Mouse (Mus musculus) embryo, embryonic 11.5 days (tissue): Measurements from ENCODE around the gene Rilpl1.
"Not testable (repeated sequence)": the region's sequence is repeated elsewhere in the genome, so short reads cannot be mapped to it uniquely, and the experiment has no call there.

ENCODE experiments used
- DNase-seq: peaks from one replicate; pipeline ENCODE4 v3.0.0-alpha.2; 2012; ENCODE audit warnings: low read depth, low spot score

The Rilpl1 gene

DNA sequence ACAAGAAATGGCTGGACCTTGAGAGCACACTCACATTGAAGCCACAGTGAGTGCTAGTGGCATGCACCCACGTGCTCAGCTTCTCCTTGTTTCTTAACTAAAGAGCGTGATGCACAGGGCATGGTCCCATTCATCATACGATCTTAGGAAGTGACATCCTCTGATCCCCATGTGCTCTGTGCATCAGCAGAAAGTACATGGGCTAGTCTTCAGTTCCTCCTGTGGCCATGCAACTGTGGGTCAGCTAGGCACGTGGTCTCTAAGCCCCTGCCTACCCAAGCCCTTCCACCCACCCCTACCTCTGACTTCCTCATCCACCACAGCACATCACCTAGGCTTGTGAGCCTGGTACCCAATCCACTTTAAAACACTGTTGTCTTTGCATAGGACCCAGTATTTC lies 38.6 kb downstream of the Rilpl1 start:
- DNase-seq = no peak

DNA sequence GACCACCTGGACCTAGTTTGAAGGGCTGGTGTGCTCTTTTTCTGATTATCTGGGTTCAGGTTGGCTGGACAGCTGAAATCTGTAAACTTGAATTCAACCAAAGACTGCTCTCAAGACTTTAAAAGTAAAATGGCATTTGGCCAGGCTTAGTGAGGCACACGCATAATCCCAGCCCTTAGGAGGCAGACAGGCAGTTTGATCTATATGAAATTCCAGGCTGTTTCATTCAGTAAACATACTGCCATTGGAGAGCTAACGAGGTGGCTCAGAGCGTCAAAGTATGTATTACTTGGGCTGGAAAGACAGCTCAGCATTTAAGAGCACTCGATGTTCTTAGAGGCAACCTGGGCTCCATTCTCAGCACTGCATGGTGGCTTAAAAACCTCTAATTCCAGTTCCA lies 39.5 kb downstream of the Rilpl1 start:
- no peak for DNase-seq

DNA sequence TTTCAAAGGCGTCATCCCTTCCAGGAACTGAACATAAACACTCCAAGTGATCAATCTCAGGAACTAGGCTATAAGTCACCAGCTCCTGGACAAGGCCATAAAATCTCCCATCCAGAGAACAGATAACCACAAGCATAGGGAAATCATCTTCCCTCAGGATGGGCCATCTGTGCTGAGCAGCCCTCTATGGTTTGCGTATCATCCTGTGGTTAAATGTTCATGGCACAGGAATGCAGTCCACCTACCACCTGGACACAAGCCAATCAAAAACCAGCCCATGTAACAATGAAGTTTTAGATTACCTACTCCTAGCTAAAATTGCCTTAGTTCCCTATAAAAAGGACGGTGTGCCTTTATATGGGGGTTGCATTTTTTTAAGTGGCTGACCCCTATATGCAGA lies 42.3 kb downstream of the Rilpl1 start:
- DNase-seq = no peak

GRCm38 (mm10) chr5:124485654-124486053 lies 45.5 kb downstream of the Rilpl1 start:
- no peak for DNase-seq

DNA sequence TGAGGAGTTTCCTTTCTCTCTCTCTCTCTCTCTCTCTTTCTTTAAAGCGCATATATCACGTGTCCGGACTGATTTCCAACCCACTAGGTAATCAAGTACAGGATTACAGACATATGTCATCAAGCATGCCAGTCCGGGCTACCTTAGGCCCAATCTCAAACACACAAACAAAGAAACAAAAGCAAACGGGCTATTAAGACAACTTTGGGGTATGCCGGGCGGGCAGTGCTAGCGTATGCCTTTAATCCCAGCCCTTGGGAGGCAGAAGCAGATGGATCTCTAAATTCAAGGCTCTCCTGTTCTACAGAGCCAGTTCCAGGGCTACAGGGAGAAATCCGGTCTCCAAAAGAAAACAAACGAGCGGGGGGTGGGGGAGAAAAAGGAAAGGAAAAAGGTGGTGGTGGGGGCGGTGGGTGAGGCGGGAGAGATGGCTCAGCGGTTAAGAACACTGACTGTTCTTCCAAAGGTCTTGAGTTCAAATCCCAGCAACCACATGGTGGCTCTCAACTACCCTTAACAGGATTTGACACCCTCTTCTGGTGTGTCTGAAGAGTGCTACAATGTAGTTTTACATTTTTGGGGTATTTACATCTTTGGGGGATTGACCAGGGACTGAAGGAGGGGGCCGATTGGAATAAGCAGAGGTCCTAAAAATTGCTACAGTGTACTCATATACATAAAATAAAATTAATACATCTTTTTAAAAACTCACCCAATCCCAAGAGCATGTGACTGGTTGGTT lies 47.4 kb downstream of the Rilpl1 start:
- no peak for DNase-seq

GRCm38 (mm10) chr5:124482966-124483654 lies 48.1 kb downstream of the Rilpl1 start, which contains the start of gene Snrnp35:
Snrnp35 (plus strand) TSS chr5:124483134.
- peak; percentile 88 for DNase-seq

- DNase-seq = no peak
Measured at GRCm38 (mm10) chr5:124482436-124482965, 48.7 kb downstream of the Rilpl1 start.

DNA sequence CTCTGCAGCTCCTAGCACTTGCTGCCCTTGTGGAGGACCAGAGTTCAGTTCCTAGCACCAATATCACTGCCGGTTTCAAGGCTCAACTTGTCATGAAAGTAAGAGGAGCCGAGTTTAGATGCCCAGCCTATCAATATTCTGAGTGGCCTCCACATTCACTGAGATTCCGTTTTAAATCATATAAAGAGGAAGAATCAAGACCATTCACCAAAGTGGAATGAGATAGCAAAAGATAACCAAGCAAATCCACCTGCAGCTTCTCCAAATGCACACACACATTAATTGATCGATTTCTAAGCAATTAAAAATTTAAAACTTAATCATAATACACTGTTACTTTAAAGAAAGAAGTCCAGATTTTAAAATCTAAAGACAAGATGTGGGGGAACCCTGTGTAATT lies 49.5 kb downstream of the Rilpl1 start:
- no peak for DNase-seq

DNA sequence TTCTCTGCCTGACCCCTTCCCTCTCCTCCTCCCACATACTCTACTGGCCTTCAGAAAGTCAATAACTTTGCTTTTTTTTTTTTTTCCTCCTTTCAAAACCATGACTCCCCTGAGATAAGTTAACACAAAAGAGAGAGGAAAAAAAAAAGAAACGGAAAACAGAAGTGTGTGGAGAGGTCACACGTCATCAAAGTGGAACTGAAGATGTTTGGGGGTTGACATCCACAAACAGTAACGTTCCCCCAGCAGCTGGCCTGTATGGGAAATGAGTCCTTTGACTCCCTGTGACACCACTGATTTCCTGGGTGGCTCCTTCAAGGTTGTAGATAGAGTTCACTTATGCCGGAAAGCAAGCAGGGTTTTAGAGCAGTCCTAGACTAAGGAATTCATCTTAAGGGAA lies 51.1 kb downstream of the Rilpl1 start:
- DNase-seq = no peak

DNA sequence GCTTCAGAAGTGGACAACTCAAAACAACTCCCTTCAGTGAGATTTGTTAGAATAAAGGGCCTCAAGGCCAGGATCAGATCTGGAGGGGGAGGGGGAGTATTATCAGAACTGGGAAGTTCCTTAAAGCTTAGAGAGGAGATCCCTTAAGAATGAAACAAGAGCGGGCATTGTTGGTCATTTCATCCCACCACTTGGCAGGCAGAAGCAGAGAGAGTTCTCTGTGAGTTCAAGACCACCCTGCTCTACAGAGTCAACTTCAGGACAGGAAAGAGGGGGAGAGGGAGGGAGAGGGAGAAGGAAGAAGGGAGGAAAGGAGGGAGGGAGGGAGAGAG lies 52.4 kb downstream of the Rilpl1 start:
- DNase-seq = no peak

DNA sequence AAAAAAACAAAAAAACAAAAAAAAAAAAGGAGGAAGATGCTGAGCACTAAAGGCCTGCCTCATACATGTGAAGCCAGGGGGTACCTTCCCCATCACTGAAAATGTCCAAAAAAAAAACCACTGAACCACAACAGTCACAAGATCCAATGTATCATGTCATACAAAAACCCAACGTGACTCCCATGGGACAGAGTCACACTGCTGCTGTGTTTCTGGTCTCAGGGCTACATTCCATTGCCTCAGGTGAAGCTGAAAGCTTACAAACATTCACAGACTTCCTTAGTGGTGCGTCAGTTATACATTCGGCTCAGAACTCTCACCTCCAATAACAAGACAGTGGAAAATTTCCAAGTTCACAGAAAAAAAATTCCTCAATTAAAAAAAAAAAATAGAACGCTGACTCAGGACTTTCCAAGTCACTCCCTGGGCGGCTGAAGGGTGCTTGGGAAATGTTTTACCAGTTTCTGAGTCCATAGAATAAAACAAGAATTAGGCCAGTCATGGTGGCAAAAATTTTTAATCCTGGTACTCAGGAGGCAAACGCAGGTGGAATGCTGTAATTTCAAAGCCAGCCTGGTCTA lies 60.5 kb downstream of the Rilpl1 start:
- DNase-seq = no peak

DNA sequence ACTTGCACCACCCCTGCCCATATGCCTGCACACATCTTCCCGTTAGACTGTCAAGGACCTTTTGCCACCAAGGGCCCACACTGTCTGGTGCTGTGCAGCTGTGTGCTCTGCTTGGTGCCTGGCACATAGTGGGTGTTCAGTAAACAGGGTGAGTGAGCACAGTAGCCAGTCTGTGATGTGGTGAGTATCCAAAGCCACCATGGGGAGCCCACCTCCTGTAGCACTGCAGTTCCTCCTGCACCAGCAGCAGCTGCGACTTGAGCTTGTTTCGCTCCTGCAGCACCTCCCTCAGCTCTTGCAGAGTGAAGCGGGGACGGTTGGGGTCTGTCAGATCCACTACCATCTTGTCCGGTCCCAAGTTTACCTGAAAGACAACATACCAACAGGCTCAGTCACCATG lies 61.7 kb downstream of the Rilpl1 start:
- DNase-seq = no peak

DNA sequence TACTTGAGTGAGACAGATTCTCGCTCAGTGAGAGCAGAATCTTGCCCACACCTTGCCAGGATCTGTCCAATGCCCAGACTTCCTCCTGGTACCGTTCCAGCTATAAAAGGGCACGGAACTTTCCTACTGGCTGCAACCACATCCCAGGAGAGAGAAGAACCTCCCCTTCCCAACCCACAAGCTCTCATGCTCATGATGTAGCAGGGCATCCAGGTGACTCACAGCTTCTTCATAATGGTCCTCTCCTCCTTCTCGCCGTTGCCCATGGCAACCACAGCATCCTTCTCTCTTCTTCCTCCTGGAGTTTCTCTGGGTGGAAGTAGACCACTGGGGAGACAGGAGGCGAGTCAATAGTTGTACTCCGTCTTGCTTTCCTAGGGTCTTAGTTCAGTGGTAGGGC lies 62.8 kb downstream of the Rilpl1 start:
- no peak for DNase-seq

DNA sequence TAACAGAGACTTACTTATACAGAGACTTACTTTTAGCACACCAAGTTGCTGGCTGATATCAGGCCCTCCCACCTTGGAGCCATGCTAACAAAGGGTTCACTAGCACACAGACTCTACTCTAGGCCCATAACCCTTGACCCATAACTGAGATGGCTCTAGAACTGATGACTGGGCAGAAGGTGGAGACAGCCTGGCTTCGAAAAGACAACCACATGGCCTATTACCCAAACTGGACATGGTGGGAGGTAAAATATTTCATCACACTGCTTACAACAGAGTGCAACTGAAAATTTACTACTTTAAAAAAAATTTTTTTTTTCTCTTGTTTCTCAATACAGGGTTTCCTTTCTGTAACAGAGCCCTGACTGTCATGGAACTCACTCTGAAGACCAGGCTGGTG lies 63.4 kb downstream of the Rilpl1 start:
- no peak for DNase-seq

GRCm38 (mm10) chr5:124464905-124465304 lies 66.3 kb downstream of the Rilpl1 start:
- DNase-seq = no peak

DNA sequence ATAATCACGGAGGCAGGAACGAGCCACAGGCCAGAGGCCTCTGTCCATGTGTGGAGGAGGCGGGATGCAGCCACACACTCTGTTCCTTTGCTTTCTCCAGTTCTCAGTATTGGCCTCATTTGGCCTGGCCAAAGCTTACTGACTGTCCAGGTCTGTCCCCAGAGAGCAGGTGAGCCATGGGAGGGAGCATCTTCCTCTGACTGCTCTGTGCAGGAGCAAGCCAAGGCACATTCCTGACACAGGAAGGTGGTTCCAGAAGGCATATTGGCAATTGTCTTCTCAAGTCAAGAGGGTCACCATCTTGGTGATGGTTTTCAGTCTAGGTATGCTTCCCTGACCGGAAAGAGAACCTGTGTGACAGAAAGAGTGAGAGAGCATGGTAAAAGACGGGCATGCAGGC lies 67.7 kb downstream of the Rilpl1 start:
- no peak for DNase-seq

DNA sequence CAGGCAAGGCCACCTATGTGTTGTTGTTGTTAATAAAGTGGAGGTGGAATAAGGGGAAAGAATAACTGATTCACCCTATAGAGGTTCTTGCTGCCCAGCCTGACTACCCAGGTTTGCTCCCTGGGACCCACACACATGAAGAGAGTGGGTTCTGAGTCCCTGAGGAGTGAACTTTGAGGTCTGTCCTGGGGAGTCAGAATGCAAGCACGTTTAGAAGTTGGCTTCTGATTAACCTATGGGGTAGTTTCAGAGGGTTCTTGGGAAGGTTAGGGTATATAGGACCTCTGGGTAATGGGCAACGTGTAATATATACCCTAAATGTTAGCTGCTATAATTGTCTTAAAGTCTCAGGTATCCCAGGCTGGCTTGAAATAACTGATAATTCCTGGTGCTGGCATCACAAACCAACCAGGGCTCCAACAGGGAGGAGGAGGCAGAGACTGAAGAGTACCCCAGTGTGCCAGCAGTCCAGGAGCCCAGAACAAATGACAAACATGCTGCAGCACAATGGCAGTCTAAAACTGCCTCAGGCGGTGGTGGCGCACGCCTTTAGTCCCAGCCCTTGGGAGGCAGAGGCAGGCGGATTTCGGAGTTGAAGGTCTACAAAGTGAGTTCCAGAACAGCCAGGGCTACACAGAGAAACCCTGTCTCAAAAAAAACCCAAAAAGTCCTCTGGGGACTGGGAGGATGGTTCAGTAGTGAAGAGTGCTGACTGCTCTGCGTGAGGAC lies 68.7 kb downstream of the Rilpl1 start:
- DNase-seq = no peak

DNA sequence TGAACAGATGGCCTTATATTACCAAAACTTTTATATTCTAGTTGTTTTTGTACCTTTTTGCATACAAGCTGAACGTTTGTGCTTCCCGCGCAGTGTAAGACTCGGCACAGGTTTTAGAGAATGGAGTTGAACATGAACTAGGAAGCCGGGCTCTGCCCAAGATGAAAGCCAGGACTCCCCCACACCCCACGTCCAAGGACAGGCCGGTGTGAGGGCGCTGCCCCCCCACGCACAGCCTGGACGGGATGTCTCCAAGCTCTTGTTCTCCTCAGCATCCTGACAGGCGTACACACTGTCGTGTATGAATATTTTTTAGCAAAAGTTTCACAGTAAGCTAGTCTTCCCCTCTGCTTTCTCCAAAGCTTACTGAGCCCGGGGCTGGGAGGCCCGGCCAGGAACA lies 70.3 kb downstream of the Rilpl1 start:
- DNase-seq = not testable (repeated sequence)

DNA sequence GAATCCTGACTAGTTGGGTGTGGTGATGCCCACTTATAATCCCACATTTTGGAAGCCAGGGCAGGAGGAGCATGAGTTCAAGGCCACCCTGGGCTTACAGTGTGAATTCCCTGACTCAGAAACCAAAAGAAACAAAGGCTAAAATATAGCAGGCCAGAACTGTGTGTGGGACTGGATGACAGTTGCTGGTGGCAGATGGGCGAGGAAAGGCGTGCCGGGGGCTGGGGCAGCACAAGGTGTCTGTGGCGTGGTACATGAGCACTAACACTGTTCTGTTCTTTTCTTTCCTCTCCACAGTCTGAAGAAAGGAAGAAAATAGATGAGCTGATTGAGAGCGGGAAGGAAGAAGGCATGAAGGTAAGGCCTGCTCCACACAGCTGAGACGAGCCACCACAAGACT lies 74.4 kb downstream of the Rilpl1 start:
- DNase-seq = no peak

DNA sequence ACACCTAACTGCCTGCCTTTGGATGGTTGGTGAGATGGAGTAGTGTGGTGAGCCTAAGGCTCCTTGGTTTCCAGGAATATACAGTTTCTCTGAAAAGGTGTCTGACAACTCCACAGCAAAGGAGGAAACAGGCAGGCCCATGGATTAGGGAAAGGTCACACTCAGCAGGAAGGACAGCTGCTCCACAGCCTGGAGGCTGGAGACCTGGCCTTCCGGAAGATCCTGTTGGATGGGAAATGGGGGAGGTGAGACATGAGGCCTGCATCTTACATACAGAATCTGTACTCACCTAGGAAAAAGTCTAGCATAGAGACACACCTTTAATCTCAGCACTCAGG lies 77.1 kb downstream of the Rilpl1 start:
- DNase-seq = no peak

GRCm38 (mm10) chr5:124453339-124454081 lies 77.7 kb downstream of the Rilpl1 start:
- no peak for DNase-seq
